Mouse (Mus musculus) CD4-positive, CD25-positive, alpha-beta regulatory T cell, adult 2 months (primary cell): Measurements from ENCODE around the gene Afap1.

Experiments used
- DNase-seq: peaks from one replicate; pipeline ENCODE4 v3.0.0-alpha.2; 2012; ENCODE audit warnings: low read depth, low spot score

The Afap1 gene

DNA sequence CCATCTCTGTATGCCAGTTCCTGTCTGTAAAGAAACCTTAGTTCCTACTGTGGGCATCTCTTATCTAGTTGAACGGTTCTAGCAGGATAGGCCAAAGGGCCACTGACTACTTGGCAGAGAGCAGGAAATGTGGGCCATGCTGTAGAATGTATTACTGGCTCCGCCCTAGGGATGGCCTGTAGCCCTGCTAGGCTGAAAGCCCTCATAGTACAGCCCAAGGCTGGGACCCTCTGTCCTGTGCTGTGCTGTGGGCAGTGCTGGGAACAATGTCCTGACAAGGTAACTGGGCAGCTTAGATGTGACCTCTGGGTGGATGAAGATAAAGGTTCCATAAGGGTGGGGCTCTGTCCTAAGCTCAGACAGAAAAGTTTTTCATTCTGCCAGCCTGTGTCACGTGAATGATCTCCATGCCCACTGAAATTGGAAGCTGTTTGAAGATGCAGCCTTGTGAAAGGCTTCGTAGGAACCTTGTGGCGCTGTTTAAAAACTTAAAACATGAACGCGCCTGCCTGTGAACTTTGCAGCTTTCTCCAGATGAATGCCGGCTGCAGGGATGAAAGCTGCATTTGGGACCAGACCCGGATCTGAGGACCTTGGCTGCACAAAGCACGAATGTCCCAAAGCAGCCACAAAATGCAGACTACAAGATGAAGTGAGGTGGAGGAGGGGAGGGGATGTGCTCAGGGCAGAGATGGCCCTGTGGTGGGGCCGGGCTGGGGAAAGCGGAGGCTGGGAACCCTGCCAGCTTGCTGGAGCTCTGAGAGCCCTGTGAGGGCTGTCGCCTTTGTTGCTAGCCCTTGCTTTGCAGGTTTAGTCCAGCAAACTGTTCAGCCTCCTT lies 147.5 kb downstream of the Afap1 start:
- DNase-seq: no peak

GRCm38 (mm10) chr5:36041236-36041562 lies 148.1 kb downstream of the Afap1 start:
- DNase-seq: no peak

DNA sequence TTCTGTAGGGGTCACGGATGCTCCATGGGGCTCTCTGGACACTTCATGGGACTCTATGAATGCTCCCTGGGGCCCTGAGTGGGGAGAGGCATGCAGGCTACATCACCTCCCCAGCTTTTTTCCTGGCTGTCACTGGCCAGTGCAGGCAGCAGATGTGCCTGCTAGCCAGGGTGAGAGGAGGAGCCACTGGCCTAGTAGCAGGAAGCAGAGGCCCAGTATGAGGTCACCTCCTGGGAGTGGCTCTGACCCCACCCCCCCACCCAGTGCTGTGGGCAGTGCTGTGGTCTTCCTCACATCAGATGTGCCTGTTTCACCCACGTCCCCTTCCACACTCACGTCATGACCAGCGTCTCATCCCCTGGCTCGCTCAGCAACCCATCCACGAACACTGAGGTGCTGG lies 148.6 kb downstream of the Afap1 start:
- DNase-seq: no peak

DNA sequence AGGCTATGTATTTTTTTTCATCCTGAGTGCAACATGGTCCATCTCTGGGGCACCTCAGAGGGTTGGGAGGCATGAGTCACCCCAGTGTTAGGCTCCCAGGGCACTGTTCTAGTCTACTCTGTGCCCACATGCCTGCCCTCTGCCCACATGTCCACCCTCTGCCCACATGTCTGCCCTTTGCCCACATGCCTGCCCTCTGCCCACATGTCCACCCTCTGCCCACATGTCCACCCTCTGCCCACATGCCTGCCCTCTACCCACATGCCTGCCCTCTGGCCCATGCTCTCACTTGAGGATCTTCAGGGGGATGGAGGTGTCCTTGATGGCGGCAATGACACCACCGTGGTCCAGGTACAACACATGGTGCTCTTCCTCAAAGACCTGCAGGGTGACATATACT lies 150.0 kb downstream of the Afap1 start:
- DNase-seq: no peak
